Mouse (Mus musculus): ENCODE results near the gene Srf. TPM values are rescaled to one million over a fixed set of nuclear protein-coding genes. Genes with fewer than 3 reads are reported as not detected.
"Not testable (repeated sequence)": the region's sequence is repeated elsewhere in the genome, so short reads cannot be mapped to it uniquely, and the experiment has no call there.

The Srf gene
- polyA plus RNA-seq, 1 experiment from 2014 or later = 6.5 TPM

DNA sequence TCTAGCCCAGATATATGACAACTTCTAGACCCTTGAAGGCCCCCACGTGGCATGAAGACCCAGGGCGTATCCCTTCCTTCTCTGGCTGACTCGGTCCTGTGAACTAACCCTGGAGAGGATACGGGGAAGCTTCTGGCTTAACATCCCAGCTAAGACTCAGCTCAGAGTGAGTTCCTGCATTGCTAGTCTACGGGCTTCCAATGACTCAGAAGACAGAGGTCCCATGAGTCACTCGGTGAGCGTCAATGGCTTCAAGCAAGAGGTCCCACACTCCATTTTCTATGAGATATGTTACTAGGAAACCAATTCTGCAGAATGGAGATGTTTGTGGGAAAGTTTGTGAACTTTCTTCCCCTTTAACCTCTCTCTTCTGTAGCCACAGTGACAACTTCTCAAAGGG lies 18.6 kb upstream of the Srf start:
- no peak overlapping the region for H3K9ac ChIP-seq (ENCODE audit: low read length)
- no peaks in the 10 kb centered on the region for H3K9me3 ChIP-seq (ENCODE audit: control insufficient read depth, low read length)
- H3K36me3 ChIP-seq (ENCODE audit: control insufficient read depth, insufficient read depth, low read length) = peaks cover 50% of the 10 kb centered on the region
- 91% methylated on average over 7 of the region's 7 CpGs for WGBS
- H3K27me3 ChIP-seq (ENCODE audit: control insufficient read depth, insufficient read depth, low read depth, low read length) = no peaks in the 10 kb centered on the region
- no peak overlapping the region for H3K27ac ChIP-seq (ENCODE audit: low read length)
- no peak overlapping the region for H3K4me2 ChIP-seq (ENCODE audit: low read depth, low read length)
- no peak overlapping the region for H3K4me3 ChIP-seq (ENCODE audit: low read length)
- no peak for ATAC-seq (ENCODE audit: low read depth)
- no peaks in the 10 kb centered on the region for H3K4me1 ChIP-seq (replicated peaks; ENCODE audit: control insufficient read depth, insufficient read depth, low read length)

- Histone ChIP-seq H3K4me1 (replicated peaks; ENCODE audit: control insufficient read depth, insufficient read depth, low read length) (no peaks in the 10 kb centered on the region), H3K27ac (ENCODE audit: low read length) (peak overlapping the region; percentile 60), H3K27me3 (ENCODE audit: control insufficient read depth, insufficient read depth, low read depth, low read length) (no peaks in the 10 kb centered on the region), H3K4me2 (ENCODE audit: low read depth, low read length) (no peak overlapping the region), H3K9ac (ENCODE audit: low read length) (no peak overlapping the region), H3K36me3 (ENCODE audit: control insufficient read depth, insufficient read depth, low read length) (peaks cover 60% of the 10 kb centered on the region), H3K9me3 (ENCODE audit: control insufficient read depth, low read length) (no peaks in the 10 kb centered on the region), H3K4me3 (ENCODE audit: low read length) (no peak overlapping the region)
- WGBS = 75% methylated on average over 11 of the region's 11 CpGs
- peak; percentile 29; the same call in 1 of the 2 replicates for ATAC-seq (ENCODE audit: low read depth)
Measured at GRCm38 (mm10) chr17:46571005-46571404, 15.0 kb upstream of the Srf start.

GRCm38 (mm10) chr17:46559146-46559545 lies 3.2 kb upstream of the Srf start:
- no peak overlapping the region for H3K4me3 ChIP-seq (ENCODE audit: low read length)
- H3K9me3 ChIP-seq (ENCODE audit: control insufficient read depth, low read length) = no peaks in the 10 kb centered on the region
- peaks cover 16% of the 10 kb centered on the region for H3K4me1 ChIP-seq (replicated peaks; ENCODE audit: control insufficient read depth, insufficient read depth, low read length)
- 91% methylated on average over 6 of the region's 6 CpGs for WGBS
- H3K27me3 ChIP-seq (ENCODE audit: control insufficient read depth, insufficient read depth, low read depth, low read length) = no peaks in the 10 kb centered on the region
- ATAC-seq (ENCODE audit: low read depth) = no peak
- H3K27ac ChIP-seq (ENCODE audit: low read length) = no peak overlapping the region
- no peak overlapping the region for H3K4me2 ChIP-seq (ENCODE audit: low read depth, low read length)
- H3K9ac ChIP-seq (ENCODE audit: low read length) = no peak overlapping the region
- H3K36me3 ChIP-seq (ENCODE audit: control insufficient read depth, insufficient read depth, low read length) = peaks cover 6% of the 10 kb centered on the region

GRCm38 (mm10) chr17:46558151-46558550 lies 2.2 kb upstream of the Srf start:
- Histone ChIP-seq H3K36me3 (ENCODE audit: control insufficient read depth, insufficient read depth, low read length) (no peaks in the 10 kb centered on the region), H3K9me3 (ENCODE audit: control insufficient read depth, low read length) (no peaks in the 10 kb centered on the region), H3K27me3 (ENCODE audit: control insufficient read depth, insufficient read depth, low read depth, low read length) (no peaks in the 10 kb centered on the region), H3K4me2 (ENCODE audit: low read depth, low read length) (no peak overlapping the region), H3K27ac (ENCODE audit: low read length) (no peak overlapping the region), H3K4me3 (ENCODE audit: low read length) (no peak overlapping the region), H3K9ac (ENCODE audit: low read length) (no peak overlapping the region), H3K4me1 (replicated peaks; ENCODE audit: control insufficient read depth, insufficient read depth, low read length) (peaks cover 26% of the 10 kb centered on the region)
- 78% methylated on average over 5 of the region's 5 CpGs for WGBS
- ATAC-seq (ENCODE audit: low read depth) = no peak

DNA sequence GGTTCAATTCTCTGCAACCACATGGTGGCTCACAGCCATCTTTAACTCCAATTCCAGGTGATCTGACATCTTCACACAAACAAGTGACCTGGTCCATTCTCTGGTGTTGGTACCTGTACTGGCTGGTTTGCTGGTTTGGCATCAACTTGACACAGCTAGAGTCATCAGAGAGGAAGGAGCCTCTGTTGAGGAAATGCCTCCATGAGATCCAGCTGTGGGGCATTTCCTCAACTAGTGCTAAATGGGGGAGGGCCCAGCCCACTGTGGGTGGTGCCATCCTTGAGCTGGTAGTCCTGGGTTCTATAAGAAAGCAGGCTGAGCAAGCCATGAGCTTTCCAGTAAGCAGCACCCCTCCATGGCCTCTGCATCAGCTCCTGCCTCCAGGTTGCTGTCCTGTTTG lies 1.3 kb upstream of the Srf start:
- Histone ChIP-seq H3K9ac (ENCODE audit: low read length) (peak overlapping the region; percentile 62), H3K4me1 (replicated peaks; ENCODE audit: control insufficient read depth, insufficient read depth, low read length) (peaks cover 32% of the 10 kb centered on the region), H3K27ac (ENCODE audit: low read length) (peak overlapping the region; percentile 96), H3K4me2 (ENCODE audit: low read depth, low read length) (peak overlapping the region; percentile 83)
- H3K36me3 ChIP-seq (ENCODE audit: control insufficient read depth, insufficient read depth, low read length); ATAC-seq (ENCODE audit: low read depth); H3K9me3 ChIP-seq (ENCODE audit: control insufficient read depth, low read length); H3K27me3 ChIP-seq (ENCODE audit: control insufficient read depth, insufficient read depth, low read depth, low read length); H3K4me3 ChIP-seq (ENCODE audit: low read length): not testable (repeated sequence)

- H3K4me2 ChIP-seq (ENCODE audit: low read depth, low read length) = peak overlapping the region; percentile 83
- H3K9ac ChIP-seq (ENCODE audit: low read length) = peak overlapping the region; percentile 62
- no peaks in the 10 kb centered on the region for H3K9me3 ChIP-seq (ENCODE audit: control insufficient read depth, low read length)
- H3K4me1 ChIP-seq (replicated peaks; ENCODE audit: control insufficient read depth, insufficient read depth, low read length) = peaks cover 35% of the 10 kb centered on the region
- H3K27ac ChIP-seq (ENCODE audit: low read length) = peak overlapping the region; percentile 96
- peaks cover 2% of the 10 kb centered on the region; the same call in 1 of the 2 replicates for H3K36me3 ChIP-seq (ENCODE audit: control insufficient read depth, insufficient read depth, low read length)
- WGBS = under 1% methylated on average over 11 of the region's 11 CpGs
- H3K27me3 ChIP-seq (ENCODE audit: control insufficient read depth, insufficient read depth, low read depth, low read length) = no peaks in the 10 kb centered on the region
- ATAC-seq (ENCODE audit: low read depth) = peak; percentile 54
- H3K4me3 ChIP-seq (ENCODE audit: low read length) = peak overlapping the region; percentile 73
Measured at GRCm38 (mm10) chr17:46556584-46556945, 590 bp upstream of the Srf start.

DNA sequence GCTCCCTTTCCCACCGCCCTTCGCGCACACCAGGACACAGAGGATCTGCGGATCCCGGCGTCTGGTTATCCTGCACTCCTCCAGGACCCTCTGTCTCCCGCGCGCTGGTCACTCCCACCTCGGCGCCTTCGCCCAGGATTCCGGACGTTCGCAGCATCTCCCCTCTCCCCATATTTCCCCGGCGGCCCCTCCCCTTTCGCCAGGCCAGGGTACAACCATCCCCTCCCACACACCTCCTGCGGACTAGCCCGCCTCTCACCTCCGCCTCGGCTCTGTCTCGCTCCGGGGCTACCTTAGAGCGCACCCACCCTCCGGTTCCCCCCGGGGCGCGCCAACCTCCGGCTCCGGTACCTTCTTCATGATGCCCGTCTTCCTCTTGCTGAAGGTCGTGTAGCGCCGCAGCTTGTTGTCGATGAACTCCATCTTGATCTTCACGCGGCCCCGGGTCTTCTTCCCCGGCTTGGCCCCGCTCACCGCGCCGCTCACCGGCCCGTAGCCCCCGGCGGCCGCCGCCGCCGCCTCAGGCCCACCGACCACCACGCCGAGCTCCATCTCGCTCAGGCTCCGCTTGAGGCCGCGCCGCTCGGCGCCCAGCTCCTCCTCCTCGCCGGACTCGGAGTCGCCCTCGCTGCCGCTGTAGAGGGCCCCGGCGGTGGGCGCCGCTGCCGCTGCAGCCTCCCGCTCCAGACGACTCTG lies 850 bp downstream of the Srf start:
- peak overlapping the region; percentile 97 for H3K27ac ChIP-seq (ENCODE audit: low read length)
- WGBS = under 1% methylated on average over 72 of the region's 75 CpGs
- peak overlapping the region; percentile 90 for H3K9ac ChIP-seq (ENCODE audit: low read length)
- H3K4me2 ChIP-seq (ENCODE audit: low read depth, low read length) = peak overlapping the region; percentile 90
- H3K4me3 ChIP-seq (ENCODE audit: low read length) = peak overlapping the region; percentile 73
- H3K27me3 ChIP-seq (ENCODE audit: control insufficient read depth, insufficient read depth, low read depth, low read length) = no peaks in the 10 kb centered on the region
- H3K9me3 ChIP-seq (ENCODE audit: control insufficient read depth, low read length) = no peaks in the 10 kb centered on the region
- peaks cover 12% of the 10 kb centered on the region for H3K36me3 ChIP-seq (ENCODE audit: control insufficient read depth, insufficient read depth, low read length)
- no peak for ATAC-seq (ENCODE audit: low read depth)
- H3K4me1 ChIP-seq (replicated peaks; ENCODE audit: control insufficient read depth, insufficient read depth, low read length) = peaks cover 35% of the 10 kb centered on the region

- H3K4me1 ChIP-seq (replicated peaks; ENCODE audit: control insufficient read depth, insufficient read depth, low read length) = peaks cover 35% of the 10 kb centered on the region
- H3K27ac ChIP-seq (ENCODE audit: low read length) = peak overlapping the region; percentile 97
- no peaks in the 10 kb centered on the region for H3K27me3 ChIP-seq (ENCODE audit: control insufficient read depth, insufficient read depth, low read depth, low read length)
- H3K36me3 ChIP-seq (ENCODE audit: control insufficient read depth, insufficient read depth, low read length) = peaks cover 15% of the 10 kb centered on the region
- whole genome bisulfite sequencing = under 1% methylated on average over 11 of the region's 11 CpGs
- peak overlapping the region; percentile 90 for H3K4me2 ChIP-seq (ENCODE audit: low read depth, low read length)
- H3K9ac ChIP-seq (ENCODE audit: low read length) = peak overlapping the region; percentile 90
- peak overlapping the region; percentile 73 for H3K4me3 ChIP-seq (ENCODE audit: low read length)
- no peaks in the 10 kb centered on the region for H3K9me3 ChIP-seq (ENCODE audit: control insufficient read depth, low read length)
- ATAC-seq (ENCODE audit: low read depth) = no peak
Measured at GRCm38 (mm10) chr17:46554646-46554976, 1.4 kb downstream of the Srf start.

DNA sequence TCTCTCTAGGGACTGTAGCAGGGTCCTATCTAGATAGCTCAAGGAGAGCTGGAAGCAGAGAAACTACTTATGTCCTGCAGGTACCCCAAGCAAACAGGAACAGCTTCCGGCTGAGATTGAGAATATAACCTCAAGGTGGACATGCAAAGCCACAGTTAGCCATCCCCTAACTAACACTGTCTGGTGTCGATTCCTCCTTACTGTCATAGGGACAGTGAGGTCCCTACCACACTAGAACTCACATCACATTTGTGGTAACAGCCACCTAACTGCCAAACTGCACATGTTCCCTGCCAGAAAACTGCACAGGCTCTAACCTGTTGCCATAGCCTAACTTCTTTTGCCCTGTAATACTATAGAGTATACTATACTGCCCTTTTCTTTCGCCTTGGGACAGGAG lies 2.0 kb downstream of the Srf start:
- Histone ChIP-seq H3K4me2 (ENCODE audit: low read depth, low read length) (peak overlapping the region; percentile 90), H3K9me3 (ENCODE audit: control insufficient read depth, low read length) (no peaks in the 10 kb centered on the region), H3K36me3 (ENCODE audit: control insufficient read depth, insufficient read depth, low read length) (peaks cover 20% of the 10 kb centered on the region), H3K4me1 (replicated peaks; ENCODE audit: control insufficient read depth, insufficient read depth, low read length) (peaks cover 35% of the 10 kb centered on the region), H3K27ac (ENCODE audit: low read length) (peak overlapping the region; percentile 91), H3K9ac (ENCODE audit: low read length) (peak overlapping the region; percentile 90), H3K27me3 (ENCODE audit: control insufficient read depth, insufficient read depth, low read depth, low read length) (no peaks in the 10 kb centered on the region), H3K4me3 (ENCODE audit: low read length) (peak overlapping the region; percentile 73)
- WGBS = 49% methylated on average over 3 of the region's 3 CpGs
- ATAC-seq (ENCODE audit: low read depth) = no peak

DNA sequence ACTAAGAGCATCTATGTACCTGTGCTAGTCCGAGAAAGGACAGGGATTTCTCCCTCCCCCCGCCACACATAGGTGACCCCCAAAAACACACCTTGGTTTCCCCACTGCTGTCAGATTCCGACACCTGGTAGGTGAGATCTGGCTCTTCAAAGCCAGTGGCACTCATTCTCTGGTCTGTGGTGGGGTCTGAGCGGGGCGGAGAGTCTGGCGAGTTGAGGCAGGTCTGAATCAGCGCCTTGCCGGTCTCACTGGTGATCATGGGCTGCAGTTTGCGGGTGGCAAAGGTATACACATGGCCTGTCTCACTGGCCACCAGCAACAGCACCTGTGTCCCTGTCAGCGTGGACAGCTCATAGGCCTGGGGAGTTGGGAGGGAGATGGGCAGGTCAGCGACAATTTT lies 2.5 kb downstream of the Srf start:
- H3K27me3 ChIP-seq (ENCODE audit: control insufficient read depth, insufficient read depth, low read depth, low read length) = no peaks in the 10 kb centered on the region
- peak overlapping the region; percentile 63 for H3K9ac ChIP-seq (ENCODE audit: low read length)
- H3K4me2 ChIP-seq (ENCODE audit: low read depth, low read length) = peak overlapping the region; percentile 90
- peaks cover 25% of the 10 kb centered on the region for H3K36me3 ChIP-seq (ENCODE audit: control insufficient read depth, insufficient read depth, low read length)
- no peak for ATAC-seq (ENCODE audit: low read depth)
- peak overlapping the region; percentile 91 for H3K27ac ChIP-seq (ENCODE audit: low read length)
- H3K4me1 ChIP-seq (replicated peaks; ENCODE audit: control insufficient read depth, insufficient read depth, low read length) = peaks cover 35% of the 10 kb centered on the region
- peak overlapping the region; percentile 73 for H3K4me3 ChIP-seq (ENCODE audit: low read length)
- H3K9me3 ChIP-seq (ENCODE audit: control insufficient read depth, low read length) = no peaks in the 10 kb centered on the region
- 28% methylated on average over 11 of the region's 11 CpGs for WGBS
